Mouse (Mus musculus) left cerebral cortex, adult 2 months (tissue): Measurements from ENCODE around the gene Rundc3a. TPM values are rescaled to one million over a fixed set of nuclear protein-coding genes. Genes with fewer than 3 reads are reported as not detected.

Experiments used
- DNase-seq, 2 experiments: peaks; one replicate each; pipeline ENCODE4 v3.0.0; 2021 to 2022; ENCODE audit warnings: low spot score in 2 of 2, mixed read lengths in 1 of 2; ENCODE audit errors: extremely low spot score in 1 of 2
- H3K27ac ChIP-seq: fragments of 200-600 bp; 2 replicates; pipeline ENCODE4 v1.8.1; 2022
- H3K4me3 ChIP-seq: fragments of 200-600 bp; 2 replicates; pipeline ENCODE4 v1.8.1; 2022
- CTCF ChIP-seq: fragments of 200-600 bp; IDR thresholded peaks from 2 replicates; pipeline ENCODE4 v1.8.1; 2022; ENCODE audit warnings: antibody characterized with exemption, mild to moderate bottlenecking, moderate library complexity
- intact Hi-C: fragments of 180-260 bp; cut with DNase I; formaldehyde crosslinking; loops from one replicate; pipeline ENCODE4 v1.15.1; 2025
- long read RNA-seq, 2 experiments: library from polyadenylated mRNA; stranded (forward); transcript quantifications; one replicate each; pipeline ENCODE4 v2.0.0; 2021; ENCODE audit warnings: borderline mapping rate in 2 of 2
- total RNA-seq, 2 experiments: library from RNA; stranded (reverse); gene quantifications; 2 replicates each; pipeline ENCODE4 v1.2.3; 2021

Rundc3a gene
- 100 to 1,000 TPM; 505 to 522 TPM for total RNA-seq
- long read RNA-seq, experiment 1, transcript Rundc3a-201 (11 exons, 2,046 nt) = major isoform, 294 of 610 reads
- long read RNA-seq, experiment 1, transcript Rundc3a-203 (11 exons, 1,822 nt) = minor isoform, 11 of 610 reads
- long read RNA-seq, experiment 1, transcript Rundc3a-202 (11 exons, 1,837 nt) = minor isoform, 106 of 610 reads
- long read RNA-seq, experiment 1, partial matches to known transcripts = 16 of 610 reads
- long read RNA-seq, experiment 1, other reads (novel, unspliced or antisense) = 178 of 610 reads
- long read RNA-seq, experiment 2, transcript Rundc3a-203 (11 exons, 1,822 nt) = minor isoform, 10 of 538 reads
- long read RNA-seq, experiment 2, transcript Rundc3a-201 (11 exons, 2,046 nt) = major isoform, 221 of 538 reads
- long read RNA-seq, experiment 2, transcript Rundc3a-202 (11 exons, 1,837 nt) = minor isoform, 99 of 538 reads
- long read RNA-seq, experiment 2, partial matches to known transcripts = 24 of 538 reads
- long read RNA-seq, experiment 2, other reads (novel, unspliced or antisense) = 177 of 538 reads

DNA sequence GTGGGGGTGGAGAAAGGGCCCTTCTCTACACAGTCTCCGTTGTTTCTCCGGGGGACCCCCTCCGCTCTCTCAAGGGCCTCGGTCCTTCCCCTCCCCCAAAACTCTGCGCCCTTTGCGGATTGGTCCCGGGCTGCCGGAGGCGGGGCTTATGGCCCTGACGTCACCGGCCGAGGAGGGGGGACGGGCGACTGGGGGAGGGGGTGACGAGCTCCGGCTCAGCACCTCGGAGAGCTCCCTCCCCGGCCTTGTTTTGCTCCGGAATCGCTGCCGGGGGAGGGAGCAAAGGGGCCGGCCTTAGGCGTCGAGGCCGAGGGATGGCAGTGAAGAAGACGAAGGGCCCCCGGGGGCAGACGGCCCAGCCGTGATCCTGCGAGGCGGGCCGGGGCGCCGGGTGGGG lies at the start of gene Rundc3a:
Gene Rundc3a (plus strand): TSS at position 166 of the 397 bp plus-strand sequence.
- peak within 1 kb of the TSS; percentile 88 for H3K4me3 ChIP-seq
- DNase-seq = peak; percentile 96 to 97
- intact Hi-C loops = loop anchor here (1.0 to 2.0 kb wide), 3 partner anchors 16 to 73 kb away; no protein-coding TSS in a partner anchor
- H3K27ac ChIP-seq = peak within 1 kb of the TSS; percentile 98
- no peak for TF ChIP-seq CTCF

DNA sequence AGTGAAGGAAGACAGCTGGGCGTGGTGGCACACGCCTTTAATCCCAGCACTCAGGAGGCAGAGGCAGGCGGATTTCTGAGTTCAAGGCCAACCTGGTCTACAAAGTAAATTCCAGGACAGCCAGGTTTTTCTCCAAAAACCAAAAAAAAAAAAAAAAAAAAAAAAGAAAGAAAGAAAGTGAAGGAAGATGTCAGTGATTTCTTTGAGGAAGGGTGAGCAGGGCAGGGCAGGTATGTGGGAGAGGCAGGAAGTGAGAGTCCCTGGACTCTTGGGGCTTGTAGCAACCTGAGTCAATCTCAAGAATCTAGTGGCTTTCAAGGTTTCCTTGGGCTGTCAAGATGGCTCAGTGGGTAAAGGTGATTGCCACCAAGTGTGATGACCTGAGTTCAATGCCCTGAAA lies 48.7 kb upstream of the Rundc3a start:
- Histone ChIP-seq H3K4me3 (no peak overlapping the region), H3K27ac (no peak overlapping the region)
- DNase-seq = no peak
- intact Hi-C loops = loop anchor here (1.0 kb wide), 1 partner anchor 26 kb away; no protein-coding TSS in a partner anchor
- no peak for TF ChIP-seq CTCF

DNA sequence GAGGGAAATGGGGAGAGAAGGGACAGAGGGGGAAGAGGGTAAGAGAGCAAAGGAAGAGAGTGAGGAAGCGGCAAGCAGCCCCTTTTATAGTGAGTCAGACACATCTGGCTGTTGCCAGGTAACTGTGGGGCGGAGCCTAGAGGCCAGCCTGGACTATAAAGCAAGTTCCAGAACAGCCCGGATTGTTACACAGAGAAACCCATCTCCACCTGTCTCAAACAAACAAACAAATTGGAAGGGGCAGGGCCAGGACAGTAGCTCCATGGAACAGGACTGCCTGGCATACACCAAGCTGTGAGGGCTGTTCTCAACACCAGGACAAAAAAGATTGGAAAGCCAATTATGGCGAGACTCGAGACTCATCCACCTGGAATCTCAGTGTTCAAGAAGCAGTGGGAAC lies 46.3 kb upstream of the Rundc3a start:
- intact Hi-C loops = no loop called here
- TF ChIP-seq CTCF = no peak
- DNase-seq = no peak
- Histone ChIP-seq H3K4me3 (no peak overlapping the region), H3K27ac (no peak overlapping the region)

DNA sequence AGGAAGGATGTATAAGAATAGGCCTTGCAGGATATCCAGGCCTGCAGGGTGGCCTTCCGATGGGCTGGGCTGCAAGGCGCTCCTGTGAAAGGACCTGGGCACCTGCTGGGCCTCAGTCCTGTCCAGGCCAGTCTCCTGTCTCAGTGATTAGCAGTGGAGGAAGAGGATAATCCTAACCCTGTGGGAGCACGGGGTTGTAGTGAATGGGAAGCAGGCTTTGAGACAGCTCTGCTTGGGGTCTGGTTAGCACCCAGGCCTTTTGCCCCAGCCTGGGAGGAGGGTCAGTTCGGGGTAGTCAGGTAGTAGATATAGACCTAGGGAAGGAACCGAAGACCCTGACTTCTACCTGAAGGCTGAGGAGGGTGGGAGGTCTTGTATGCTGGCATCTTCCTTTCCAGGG lies 45.5 kb upstream of the Rundc3a start:
- no peak for TF ChIP-seq CTCF
- H3K27ac ChIP-seq = no peak overlapping the region
- DNase-seq = no peak
- intact Hi-C loops = no loop called here
- H3K4me3 ChIP-seq = no peak overlapping the region

DNA sequence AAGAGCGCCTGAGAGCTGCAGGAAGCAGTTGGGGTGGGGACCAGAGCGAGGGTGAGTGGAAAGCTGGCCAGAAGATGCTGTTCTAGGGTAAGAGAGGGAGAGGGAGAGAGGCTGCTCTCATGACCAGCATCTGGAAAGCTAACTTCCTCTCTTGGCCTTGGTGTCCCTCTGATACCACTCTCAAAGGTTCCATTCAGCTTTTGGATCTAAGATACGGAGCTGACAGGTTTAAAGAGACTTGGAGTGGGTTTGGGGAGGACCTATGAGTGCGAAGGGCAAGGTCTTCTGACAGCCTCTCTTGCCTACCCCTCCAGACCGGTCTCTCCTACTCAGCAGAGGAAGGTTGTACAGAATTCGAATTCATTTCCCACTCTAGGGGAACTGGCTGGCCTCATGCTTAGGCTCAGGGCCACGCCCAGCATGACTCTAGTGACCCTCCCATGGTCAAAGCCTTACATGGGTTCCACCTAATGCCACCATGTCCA lies 45.1 kb upstream of the Rundc3a start:
- intact Hi-C loops = no loop called here
- no peak for DNase-seq
- TF ChIP-seq CTCF = no peak
- Histone ChIP-seq H3K4me3 (no peak overlapping the region), H3K27ac (no peak overlapping the region)

DNA sequence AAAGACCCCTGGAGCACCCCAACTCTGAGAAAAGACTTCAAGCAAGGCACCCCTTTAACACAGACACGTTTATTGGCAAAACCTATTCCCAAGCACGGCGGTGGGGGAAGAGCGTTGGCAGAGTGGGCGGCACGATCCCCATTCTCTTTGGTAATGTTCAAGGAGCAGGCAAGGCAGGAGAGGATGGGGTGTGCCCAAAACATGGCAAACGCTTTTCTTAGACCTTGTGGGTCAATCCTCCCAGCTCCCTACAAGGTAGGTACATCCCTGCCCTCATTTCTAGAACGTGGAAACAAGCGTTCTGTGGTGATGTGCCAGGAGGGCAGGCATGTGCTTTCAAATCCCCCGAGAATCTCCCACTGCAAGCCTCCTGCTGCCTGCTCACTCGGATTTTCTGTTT lies 44.4 kb upstream of the Rundc3a start:
- DNase-seq = no peak
- intact Hi-C loops = no loop called here
- no peak for TF ChIP-seq CTCF
- Histone ChIP-seq H3K4me3 (no peak overlapping the region), H3K27ac (no peak overlapping the region)

DNA sequence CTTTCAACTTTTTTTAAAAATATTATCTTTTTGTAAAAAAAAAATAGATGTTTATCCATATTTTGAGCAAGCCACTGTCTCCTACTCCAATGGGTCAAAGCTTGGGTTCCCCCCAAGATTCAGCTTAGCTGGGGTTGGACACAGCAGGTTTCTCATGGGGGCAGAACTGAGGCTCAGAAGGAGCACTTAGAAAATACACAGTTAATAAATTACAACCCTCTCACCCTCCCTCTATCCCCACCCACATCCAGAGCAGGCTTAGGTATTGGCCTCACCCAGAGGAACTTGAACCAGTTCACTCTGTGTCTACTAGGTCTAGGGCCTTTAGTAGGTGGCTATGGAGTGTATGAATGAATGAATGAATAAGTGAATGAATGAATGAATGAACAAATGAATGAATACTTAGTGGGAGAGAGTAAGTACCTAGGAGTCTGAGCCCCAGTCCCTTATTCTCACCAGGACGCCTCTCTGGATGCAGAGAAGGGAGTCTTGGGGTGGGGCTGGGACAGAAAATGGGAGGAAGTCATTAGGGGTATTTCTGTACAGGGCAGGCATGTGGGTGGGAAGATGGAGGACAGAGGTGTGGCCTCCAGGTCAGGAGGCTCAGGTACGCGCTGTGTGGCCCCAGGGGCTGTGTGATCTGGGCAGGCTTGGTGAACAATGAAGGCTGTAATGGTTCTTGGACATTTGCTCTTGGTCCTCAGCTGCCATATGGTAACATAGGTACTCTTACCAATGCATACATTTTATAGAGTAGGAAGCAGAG lies 43.8 kb upstream of the Rundc3a start:
- intact Hi-C loops = no loop called here
- Histone ChIP-seq H3K27ac (no peak overlapping the region), H3K4me3 (no peak overlapping the region)
- no peak for TF ChIP-seq CTCF
- DNase-seq = no peak

DNA sequence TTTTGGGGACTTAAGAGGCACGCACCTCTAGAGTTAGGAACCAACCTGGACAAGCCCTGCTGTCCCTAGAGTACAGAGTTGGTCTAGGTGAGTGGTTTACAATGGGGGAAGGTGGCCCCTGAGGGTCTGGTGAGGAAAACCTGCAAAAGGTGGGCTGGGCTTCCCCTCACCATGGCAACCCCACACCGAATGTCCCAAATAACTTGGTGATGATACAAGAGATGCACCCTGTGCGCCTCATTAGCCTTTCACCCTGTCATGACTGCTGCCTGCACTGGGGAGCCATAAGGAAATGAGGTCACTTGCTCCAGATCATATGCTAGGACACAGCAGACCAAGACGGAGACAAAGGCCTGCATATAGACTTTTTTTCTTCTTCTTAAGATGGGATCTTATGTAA lies 42.8 kb upstream of the Rundc3a start:
- H3K27ac ChIP-seq = no peak overlapping the region
- intact Hi-C loops = no loop called here
- H3K4me3 ChIP-seq = no peak overlapping the region
- no peak for TF ChIP-seq CTCF
- DNase-seq = no peak

DNA sequence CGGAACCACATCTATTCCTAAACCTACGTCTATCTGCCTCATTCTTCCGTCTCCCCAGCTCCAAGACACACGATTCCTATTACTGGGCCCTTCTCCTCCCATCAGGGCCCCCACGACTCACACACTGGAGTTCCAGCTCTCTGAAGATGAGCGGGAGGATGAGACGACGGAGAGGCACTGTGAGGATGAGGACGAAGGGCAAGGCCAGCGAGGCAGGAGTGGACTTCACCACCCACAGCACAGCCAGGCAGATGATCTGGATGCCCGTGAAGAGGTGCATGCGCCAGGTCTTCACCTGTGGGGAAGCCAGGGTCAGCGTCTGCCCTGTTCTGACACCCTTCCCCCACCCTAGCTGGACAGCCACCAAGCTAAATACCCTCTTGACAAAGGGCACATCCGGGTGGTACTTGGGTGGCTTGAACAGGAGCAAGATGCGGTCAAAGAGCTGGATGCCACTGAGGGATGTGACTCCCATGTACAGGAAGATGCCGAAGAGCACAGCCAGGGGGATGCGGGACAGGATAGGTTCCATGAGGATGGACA lies 42.2 kb upstream of the Rundc3a start:
- Histone ChIP-seq H3K27ac (no peak overlapping the region), H3K4me3 (no peak overlapping the region)
- intact Hi-C loops = no loop called here
- no peak for TF ChIP-seq CTCF
- DNase-seq = no peak

DNA sequence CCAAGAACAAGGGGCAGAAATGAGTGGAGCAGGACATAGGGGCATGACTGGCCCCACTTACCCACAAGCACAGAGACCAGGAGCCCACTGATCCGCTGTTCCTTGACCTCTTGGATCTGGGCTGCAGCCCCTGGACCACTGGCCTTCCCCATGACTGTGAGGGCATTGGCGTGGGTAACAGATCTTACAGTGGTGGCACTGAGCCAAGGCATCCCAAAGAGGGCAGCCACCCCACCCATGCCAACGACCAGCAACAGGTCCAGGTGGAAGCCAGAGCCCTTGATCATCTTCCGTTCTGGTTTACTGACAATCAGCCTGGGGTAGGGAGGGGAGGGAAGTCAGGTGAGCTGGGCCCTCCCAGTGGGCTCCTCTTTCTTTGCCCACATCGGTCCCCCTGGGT lies 40.8 kb upstream of the Rundc3a start:
- intact Hi-C loops = no loop called here
- H3K27ac ChIP-seq = no peak overlapping the region
- TF ChIP-seq CTCF = no peak
- no peak overlapping the region for H3K4me3 ChIP-seq
- DNase-seq = no peak

DNA sequence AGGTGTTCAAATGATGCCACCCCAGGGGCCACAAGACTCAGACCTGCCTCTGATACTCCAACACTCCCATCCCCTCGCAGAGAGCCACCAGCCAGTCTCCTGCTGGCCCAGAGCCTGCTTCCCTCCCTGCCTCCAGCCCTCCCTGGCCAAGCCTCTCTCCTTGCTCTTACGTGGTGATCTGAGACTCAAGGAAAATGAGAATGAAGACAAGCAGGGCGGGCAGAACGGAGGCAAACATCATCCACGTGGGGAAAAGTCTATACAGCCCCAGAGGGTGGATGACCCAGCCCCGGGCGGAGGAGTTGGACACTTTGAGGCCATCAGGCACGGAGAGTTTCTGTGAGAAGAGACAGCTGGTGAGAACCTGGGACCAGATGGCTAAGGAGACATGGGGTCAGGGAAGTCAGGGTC lies 40.2 kb upstream of the Rundc3a start:
- intact Hi-C loops = no loop called here

DNA sequence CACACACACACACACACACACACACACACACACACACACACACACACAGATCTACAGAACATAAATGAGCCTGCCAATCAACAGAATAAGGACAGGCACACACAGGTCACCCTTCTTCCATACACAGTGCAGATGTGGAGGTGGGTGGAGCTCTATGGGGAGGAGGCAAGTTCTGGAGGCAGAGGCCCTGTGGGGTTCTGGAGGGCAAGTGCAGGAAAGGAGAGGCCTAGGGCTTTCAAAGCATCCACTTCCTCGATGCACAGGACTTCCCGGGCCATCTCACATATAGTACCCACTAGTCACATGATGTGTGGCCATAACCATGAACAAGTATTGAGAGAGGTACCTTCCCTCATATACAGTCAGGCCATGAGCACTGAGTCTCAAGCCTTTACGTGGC lies 37.7 kb upstream of the Rundc3a start:
- TF ChIP-seq CTCF = no peak
- H3K4me3 ChIP-seq = no peak overlapping the region
- DNase-seq = no peak
- intact Hi-C loops = no loop called here
- H3K27ac ChIP-seq = no peak overlapping the region

More for the DNA sequence above, 40.2 kb upstream of the Rundc3a start:
- TF ChIP-seq CTCF = no peak
- Histone ChIP-seq H3K27ac (no peak overlapping the region), H3K4me3 (no peak overlapping the region)
- no peak for DNase-seq
